Mouse (Mus musculus) MEL (cell line): ENCODE measurements around the gene Btbd18. TPM values are rescaled to one million over a fixed set of nuclear protein-coding genes. Genes with fewer than 3 reads are reported as not detected.

ENCODE experiments used
- DNase-seq: peaks from one replicate; pipeline ENCODE4 v3.0.0; 2011; ENCODE audit warnings: low read depth, low spot score
- H3K27ac ChIP-seq: 2 replicates; pipeline ENCODE4 v1.5.1; 2012; ENCODE audit warnings: low read depth, mild to moderate bottlenecking, control low read depth, low read length, moderate library complexity; ENCODE audit not compliant: control insufficient read depth
- H3K27me3 ChIP-seq, 2 experiments: fragments of 150-350 bp in 1 of 2; sonication (generic) in 1 of 2; 2 replicates each; pipeline ENCODE4 v1.6.1; 2012; ENCODE audit warnings: low read length in 2 of 2, mild to moderate bottlenecking in 2 of 2, improper control_type of control experiment in 1 of 2, moderate library complexity in 1 of 2; ENCODE audit not compliant: insufficient read depth in 2 of 2, control insufficient read depth in 1 of 2
- H3K36me3 ChIP-seq, 2 experiments: 2 replicates each; pipeline ENCODE4 v1.6.1; 2012 to 2014; ENCODE audit warnings: low read length in 2 of 2, improper control_type of control experiment in 1 of 2, inconsistent platforms in 1 of 2, mild to moderate bottlenecking in 1 of 2; ENCODE audit not compliant: insufficient read depth in 2 of 2, control insufficient read depth in 1 of 2
- H3K4me1 ChIP-seq, 2 experiments: fragments of 150-350 bp in 1 of 2; sonication (generic) in 1 of 2; 2 replicates each; pipeline ENCODE4 v1.6.1; 2012; ENCODE audit warnings: low read length in 2 of 2, improper control_type of control experiment in 1 of 2, mild to moderate bottlenecking in 1 of 2; ENCODE audit not compliant: insufficient read depth in 2 of 2, control insufficient read depth in 1 of 2
- H3K4me3 ChIP-seq, 2 experiments: fragments of 150-350 bp in 1 of 2; sonication (generic) in 1 of 2; 2 replicates each; pipeline ENCODE4 v1.5.1; 2012; ENCODE audit warnings: low read depth in 2 of 2, low read length in 2 of 2, mild to moderate bottlenecking in 2 of 2, moderate library complexity in 2 of 2, control low read depth in 1 of 2, improper control_type of control experiment in 1 of 2; ENCODE audit not compliant: control insufficient read depth in 1 of 2, insufficient read depth in 1 of 2
- H3K79me2 ChIP-seq: 2 replicates; pipeline ENCODE4 v1.6.1; 2012; ENCODE audit warnings: mild to moderate bottlenecking, low read length, moderate library complexity; ENCODE audit not compliant: control insufficient read depth, poor library complexity, insufficient read depth
- H3K9ac ChIP-seq: 2 replicates; pipeline ENCODE4 v1.6.1; 2012; ENCODE audit warnings: low read depth, mild to moderate bottlenecking, control low read depth, low read length, moderate library complexity; ENCODE audit not compliant: control insufficient read depth, poor library complexity, severe bottlenecking
- H3K9me3 ChIP-seq: fragments of 150-350 bp; sonication (generic); replicated peaks from 2 replicates; pipeline ENCODE4 v1.6.1; 2012; ENCODE audit warnings: mild to moderate bottlenecking, low read length, improper control_type of control experiment, moderate library complexity; ENCODE audit not compliant: insufficient read depth
- BHLHE40 ChIP-seq: IDR thresholded peaks from 2 replicates; pipeline ENCODE4 v1.6.1; 2012; ENCODE audit warnings: low read depth, mild to moderate bottlenecking, inconsistent platforms, low read length, improper control_type of control experiment, borderline replicate concordance
- CHD1 ChIP-seq: IDR thresholded peaks from 2 replicates; pipeline ENCODE4 v1.6.1; 2012; ENCODE audit warnings: low read depth, mild to moderate bottlenecking, inconsistent platforms, low read length, improper control_type of control experiment
- CTCF ChIP-seq, 3 experiments: IDR thresholded peaks in 2 of 3; conservative IDR thresholded peaks in 1 of 3; 2 replicates each; pipeline ENCODE4 v1.5.1; 2011 to 2012; ENCODE audit warnings: low read length in 3 of 3, low read depth in 2 of 3, mild to moderate bottlenecking in 2 of 3, improper control_type of control experiment in 1 of 3, inconsistent platforms in 1 of 3, mixed read lengths in 1 of 3, moderate library complexity in 1 of 3; ENCODE audit not compliant: control insufficient read depth in 1 of 3, insufficient read depth in 1 of 3, poor library complexity in 1 of 3, severe bottlenecking in 1 of 3
- E2F4 ChIP-seq: IDR thresholded peaks from 2 replicates; pipeline ENCODE4 v1.6.1; 2011; ENCODE audit warnings: low read depth, low read length, improper control_type of control experiment, borderline replicate concordance
- ETS1 ChIP-seq: IDR thresholded peaks from 2 replicates; pipeline ENCODE4 v1.6.1; 2012; ENCODE audit warnings: low read depth, mild to moderate bottlenecking, inconsistent platforms, low read length, improper control_type of control experiment, moderate library complexity
- GABPA ChIP-seq: IDR thresholded peaks from 2 replicates; pipeline ENCODE4 v1.6.1; 2012; ENCODE audit warnings: low read depth, mild to moderate bottlenecking, inconsistent platforms, low read length, improper control_type of control experiment, moderate library complexity
- HCFC1 ChIP-seq: IDR thresholded peaks from 2 replicates; pipeline ENCODE4 v1.6.1; 2012; ENCODE audit warnings: low read depth, mild to moderate bottlenecking, inconsistent platforms, low read length, improper control_type of control experiment, moderate library complexity
- MAFK ChIP-seq: IDR thresholded peaks from 2 replicates; pipeline ENCODE4 v1.6.1; 2011; ENCODE audit warnings: low read depth, mild to moderate bottlenecking, low read length, improper control_type of control experiment, borderline replicate concordance
- MAX ChIP-seq: IDR thresholded peaks from 2 replicates; pipeline ENCODE4 v1.6.1; 2011; ENCODE audit warnings: low read length, improper control_type of control experiment
- MAZ ChIP-seq: IDR thresholded peaks from 2 replicates; pipeline ENCODE4 v1.6.1; 2012; ENCODE audit warnings: low read depth, mild to moderate bottlenecking, inconsistent platforms, low read length, improper control_type of control experiment
- MYB ChIP-seq: IDR thresholded peaks from 2 replicates; pipeline ENCODE4 v1.6.1; 2011; ENCODE audit warnings: mild to moderate bottlenecking, low read depth, low read length, improper control_type of control experiment
- MYC ChIP-seq: IDR thresholded peaks from 2 replicates; pipeline ENCODE4 v1.6.1; 2011; ENCODE audit warnings: low read depth, mild to moderate bottlenecking, low read length, improper control_type of control experiment, moderate library complexity
- POLR2AphosphoS2 ChIP-seq: IDR thresholded peaks from 2 replicates; pipeline ENCODE4 v1.6.1; 2011; ENCODE audit warnings: low read length, improper control_type of control experiment
- POLR2AphosphoS5 ChIP-seq: IDR thresholded peaks from 2 replicates; pipeline ENCODE4 v1.6.1; 2012; ENCODE audit warnings: low read depth, borderline replicate concordance, mild to moderate bottlenecking, inconsistent platforms, low read length, moderate library complexity, mixed read lengths
- RAD21 ChIP-seq: IDR thresholded peaks from 2 replicates; pipeline ENCODE4 v1.6.1; 2011; ENCODE audit warnings: mild to moderate bottlenecking, low read depth, low read length, improper control_type of control experiment
- RCOR1 ChIP-seq: IDR thresholded peaks from 2 replicates; pipeline ENCODE4 v1.6.1; 2012; ENCODE audit warnings: low read depth, mild to moderate bottlenecking, inconsistent platforms, low read length, improper control_type of control experiment
- TAL1 ChIP-seq: IDR thresholded peaks from 2 replicates; pipeline ENCODE4 v1.6.1; 2012; ENCODE audit warnings: mild to moderate bottlenecking, inconsistent platforms, low read length, moderate library complexity, mixed read lengths
- UBTF ChIP-seq: IDR thresholded peaks from 2 replicates; pipeline ENCODE4 v1.6.1; 2012; ENCODE audit warnings: low read depth, mild to moderate bottlenecking, inconsistent platforms, low read length, improper control_type of control experiment, moderate library complexity, borderline replicate concordance; ENCODE audit not compliant: insufficient read depth
- USF1 ChIP-seq: IDR thresholded peaks from 2 replicates; pipeline ENCODE4 v1.6.1; 2014; ENCODE audit warnings: low read depth, mild to moderate bottlenecking, inconsistent platforms, low read length, improper control_type of control experiment, moderate library complexity
- ZMIZ1 ChIP-seq: IDR thresholded peaks from 2 replicates; pipeline ENCODE4 v1.6.1; 2012; ENCODE audit warnings: low read depth, mild to moderate bottlenecking, inconsistent platforms, low read length, improper control_type of control experiment, moderate library complexity
- ZNF384 ChIP-seq: IDR thresholded peaks from 2 replicates; pipeline ENCODE4 v1.6.1; 2012; ENCODE audit warnings: low read depth, mild to moderate bottlenecking, inconsistent platforms, low read length, improper control_type of control experiment
- polyA plus RNA-seq, 2 experiments: library from polyadenylated mRNA; stranded (reverse) in 1 of 2; unstranded in 1 of 2; fragments of >175 nt in 1 of 2; fragments of >200 nt in 1 of 2; gene quantifications; 2 replicates each; pipeline versions ENCODE4 v1.2.1 to v1.2.4; 2012; ENCODE audit warnings: low replicate concordance in 2 of 2, low read depth in 1 of 2; ENCODE audit not compliant: insufficient read length in 2 of 2, insufficient read depth in 1 of 2, missing spikeins in 1 of 2
- total RNA-seq: library from RNA; depleted of rRNA; stranded (reverse); fragments of 300-350 nt; gene quantifications from 2 replicates; pipeline ENCODE4 v1.2.3, GENCODE M21; 2012

Gene Btbd18
- total and polyA plus RNA-seq, 3 experiments = 0.04 to 0.07 TPM; not detected in 1

- no peak overlapping the region for H3K27ac ChIP-seq
- TF ChIP-seq MAX (no peak), POLR2AphosphoS2 (no peak), ZMIZ1 (no peak), MYB (no peak), ZNF384 (no peak), E2F4 (no peak), HCFC1 (no peak), MYC (no peak), RAD21 (no peak), TAL1 (no peak), BHLHE40 (no peak), MAZ (no peak), RCOR1 (no peak), USF1 (no peak), MAFK (no peak), UBTF (no peak), CHD1 (no peak), CTCF (IDR thresholded peaks at IDR 0.05 in 2 of 3, conservative IDR thresholded peaks at IDR 0.05 in 1 of 3; ENCODE audit: control insufficient read depth in 1 of 3, insufficient read depth in 1 of 3, low read depth in 2 of 3, low read length in 3 of 3, poor library complexity in 1 of 3, severe bottlenecking in 1 of 3) (no peak), ETS1 (no peak)
- TF ChIP-seq, all 39 proteins: peak for 0
- Histone ChIP-seq H3K4me3 (no peak overlapping the region), H3K9me3 (no peaks in the 10 kb centered on the region), H3K79me2 (peaks cover 32% of the 10 kb centered on the region), H3K36me3 (peaks cover 0 to 25% of the 10 kb centered on the region in 2 experiments; a peak in 3 of 4 replicates), H3K9ac (no peak overlapping the region), H3K4me1 (peaks cover 20 to 22% of the 10 kb centered on the region in 2 experiments), H3K27me3 (no peaks in the 10 kb centered on the region)
- DNase-seq = no peak
Observed at GRCm38 (mm10) chr2:84635611-84636010, 23.3 kb upstream of the Btbd18 start.

GRCm38 (mm10) chr2:84636231-84636741 is 22.6 kb upstream of the Btbd18 start:
- Histone ChIP-seq H3K36me3 (peaks cover 0 to 25% of the 10 kb centered on the region in 2 experiments; a peak in 3 of 4 replicates), H3K27me3 (no peaks in the 10 kb centered on the region), H3K27ac (no peak overlapping the region)
- TF ChIP-seq GABPA = no peak
- TF ChIP-seq CHD1 = no peak
- TF ChIP-seq POLR2AphosphoS5 = no peak
- TF ChIP-seq TAL1 = no peak
- TF ChIP-seq RCOR1 = no peak
- TF ChIP-seq, all 39 proteins: peak for 0
- no peaks in the 10 kb centered on the region for H3K9me3 ChIP-seq
- DNase-seq = no peak
- no peak overlapping the region for H3K4me3 ChIP-seq
- no peak overlapping the region for H3K9ac ChIP-seq
- H3K4me1 ChIP-seq = peaks cover 20 to 22% of the 10 kb centered on the region in 2 experiments
- H3K79me2 ChIP-seq = peaks cover 33% of the 10 kb centered on the region
